Mouse (Mus musculus) intestine, embryonic 15.5 days (tissue): ENCODE data around the gene Clec11a. TPM values are rescaled to one million over a fixed set of nuclear protein-coding genes. Genes with fewer than 3 reads are reported as not detected.

Source experiments
- polyA plus RNA-seq: library from polyadenylated mRNA; unstranded; fragments of >200 nt; fragmentation: Nextera tagmentation; extraction: Ambion mirVana; gene quantifications from 2 replicates; pipeline ENCODE4 v1.2.1, GENCODE M21; 2015

The Clec11a gene
- polyA plus RNA-seq, 1 experiment from 2014 or later, result 8.0 TPM

Other genes with a start within 250 kb of the Clec11a start
- gene Klk1b21, start 204.6 kb downstream of the Clec11a start, polyA plus RNA-seq, result not detected in 2 replicates
- not detected in 2 replicates for gene Klk1b22, start 194.2 kb downstream of the Clec11a start, polyA plus RNA-seq
- gene Klk1b16, start 170.1 kb downstream of the Clec11a start, polyA plus RNA-seq, result 0.11 TPM in 1 of 2 replicates, not detected in the other
- gene Klk1b24, start 118.7 kb downstream of the Clec11a start, polyA plus RNA-seq, result 0.52 TPM in 1 of 2 replicates, not detected in the other
- 0.38 and 0.51 TPM in 2 replicates for gene Klk1b3, start 108.7 kb downstream of the Clec11a start, polyA plus RNA-seq
- not detected in 2 replicates for gene Klk1b4, start 99.5 kb downstream of the Clec11a start, polyA plus RNA-seq
- not detected in 2 replicates for gene Klk1b5, start 91.0 kb downstream of the Clec11a start, polyA plus RNA-seq
- 13.1 and 30.8 TPM in 2 replicates for gene Klk1, start 81.5 kb downstream of the Clec11a start, polyA plus RNA-seq
- not detected in 2 replicates for gene Gm36864, start 70.7 kb downstream of the Clec11a start, polyA plus RNA-seq
- gene 1700028J19Rik, start 60.2 kb downstream of the Clec11a start, polyA plus RNA-seq, result 1.3 and 1.6 TPM in 2 replicates
- gene 2410002F23Rik, start 60.2 kb downstream of the Clec11a start, polyA plus RNA-seq, result 124 and 127 TPM in 2 replicates
- gene Acp4, start 49.5 kb downstream of the Clec11a start, polyA plus RNA-seq, result not detected in 2 replicates
- not detected in 2 replicates for gene Gm15517, start 45.5 kb downstream of the Clec11a start, polyA plus RNA-seq
- gene Shank1, start 3.4 kb upstream of the Clec11a start, polyA plus RNA-seq, result 1.7 and 1.9 TPM in 2 replicates
- 0.90 and 1.9 TPM in 2 replicates for gene Syt3, start 77.2 kb upstream of the Clec11a start, polyA plus RNA-seq
- gene 1700008O03Rik, start 78.9 kb upstream of the Clec11a start, polyA plus RNA-seq, result 0.48 and 0.99 TPM in 2 replicates
- 0.82 and 0.86 TPM in 2 replicates for gene Lrrc4b, start 122.1 kb upstream of the Clec11a start, polyA plus RNA-seq
- 0.70 and 1.2 TPM in 2 replicates for gene Aspdh, start 158.5 kb upstream of the Clec11a start, polyA plus RNA-seq
- 76.0 and 87.3 TPM in 2 replicates for gene Josd2, start 161.1 kb upstream of the Clec11a start, polyA plus RNA-seq
- 97.0 and 102 TPM in 2 replicates for gene Emc10, start 189.6 kb upstream of the Clec11a start, polyA plus RNA-seq
- gene Fam71e1, start 189.7 kb upstream of the Clec11a start, polyA plus RNA-seq, result 6.5 and 9.2 TPM in 2 replicates
- gene Mybpc2, start 217.8 kb upstream of the Clec11a start, polyA plus RNA-seq, result 0.14 and 0.36 TPM in 2 replicates
- 0.25 and 0.43 TPM in 2 replicates for gene Spib, start 225.2 kb upstream of the Clec11a start, polyA plus RNA-seq
- 72.0 and 76.0 TPM in 2 replicates for gene Pold1, start 241.9 kb upstream of the Clec11a start, polyA plus RNA-seq
- gene Nr1h2, start 247.0 kb upstream of the Clec11a start, polyA plus RNA-seq, result 66.3 and 69.5 TPM in 2 replicates